Mouse (Mus musculus) spleen, postnatal 10 days (tissue): Measurements from ENCODE around the gene Gm21103.
A peak's percentile ranks its signal among the peaks of the same experiment; 100 is the strongest.
"Not testable (repeated sequence)": the region's sequence is repeated elsewhere in the genome, so short reads cannot be mapped to it uniquely, and the experiment has no call there.

Source experiments
- DNase-seq, 2 experiments: peaks; one replicate each; pipeline ENCODE4 v3.0.0; 2021 to 2022; ENCODE audit warnings: low spot score in 2 of 2

Gm21103 gene

GRCm38 (mm10) chr14:6304743-6305142 lies at the start of gene Gm21103:
Gene Gm21103 (minus strand): TSS chr14:6304843.
- not testable (repeated sequence) for DNase-seq

- DNase-seq = not testable (repeated sequence)
Measured at GRCm38 (mm10) chr14:6343578-6343977, 38.9 kb upstream of the Gm21103 start, which contains the start of gene Gm3618. Gene Gm3618 (minus strand): TSS chr14:6343678.

- DNase-seq = peak; percentile 3 to 14
Measured at GRCm38 (mm10) chr14:6286931-6287715, 17.5 kb downstream of the Gm21103 start, which contains the start of gene Gm3411. Gene Gm3411 (minus strand): TSS chr14:6287250.
